Mouse (Mus musculus) liver, embryonic 14.5 days (tissue): ENCODE measurements at regions not wholly inside any gene's neighbourhood (a gene's known extent, or its start where the extent isn't known, plus 50 kb on each side); places are given as distances from the start of the nearest gene placed in this dataset.

Experiments
- ATAC-seq: fragments of 200-750 bp; cut with Nextera tagmentation; 2 replicates; pipeline ENCODE4 v1.8.0; 2017; ENCODE audit warnings: moderate number of reproducible peaks, mild to moderate bottlenecking, moderate library complexity; ENCODE audit not compliant: insufficient read depth
- DNase-seq, 3 experiments: peaks; one replicate each; pipeline ENCODE4 v3.0.0-alpha.2; 2012 to 2013; ENCODE audit warnings: low read depth in 3 of 3, low spot score in 3 of 3
- H3K27ac ChIP-seq: fragments of 300-500 bp; sonication (generic); 2 replicates; pipeline ENCODE4 v1.5.1; 2014; ENCODE audit warnings: moderate library complexity, mild to moderate bottlenecking, control low read depth, inconsistent platforms
- H3K27me3 ChIP-seq: fragments of 300-500 bp; sonication (generic); 2 replicates; pipeline ENCODE4 v1.6.1; 2014; ENCODE audit warnings: mild to moderate bottlenecking, low read length, moderate library complexity; ENCODE audit not compliant: control insufficient read depth, insufficient read depth
- H3K36me3 ChIP-seq: fragments of 300-500 bp; sonication (generic); replicated peaks from 2 replicates; pipeline ENCODE4 v1.6.1; 2014; ENCODE audit warnings: low read depth; ENCODE audit not compliant: control insufficient read depth, insufficient read depth
- H3K4me1 ChIP-seq, 2 experiments: fragments of 200-500 bp in 1 of 2; fragments of 300-500 bp in 1 of 2; sonication (generic) in 1 of 2; replicated peaks; 2 replicates each; pipeline ENCODE4 v1.6.1; 2012 to 2014; ENCODE audit warnings: antibody characterized with exemption in 1 of 2, inconsistent platforms in 1 of 2, low read length in 1 of 2; ENCODE audit not compliant: control insufficient read depth in 2 of 2, insufficient read depth in 2 of 2
- H3K4me2 ChIP-seq: fragments of 300-500 bp; sonication (generic); 2 replicates; pipeline ENCODE4 v1.6.1; 2014; ENCODE audit warnings: low read depth, mild to moderate bottlenecking, control low read depth, moderate library complexity
- H3K4me3 ChIP-seq, 2 experiments: fragments of 200-500 bp in 1 of 2; fragments of 300-500 bp in 1 of 2; sonication (generic) in 1 of 2; 2 replicates each; pipeline ENCODE4 v1.5.1; 2012 to 2014; ENCODE audit warnings: low read depth in 2 of 2, low read length in 2 of 2, mild to moderate bottlenecking in 2 of 2, control low read depth in 1 of 2, inconsistent platforms in 1 of 2, moderate library complexity in 1 of 2; ENCODE audit not compliant: insufficient read depth in 1 of 2
- H3K9ac ChIP-seq: fragments of 300-500 bp; sonication (generic); replicated peaks from 2 replicates; pipeline ENCODE4 v1.6.1; 2014; ENCODE audit warnings: mild to moderate bottlenecking, control low read depth, moderate library complexity
- H3K9me3 ChIP-seq: fragments of 300-500 bp; sonication (generic); 2 replicates; pipeline ENCODE4 v1.6.1; 2016; ENCODE audit warnings: low read length, mixed read lengths; ENCODE audit not compliant: control insufficient read depth
- CTCF ChIP-seq: IDR thresholded peaks from 2 replicates; pipeline ENCODE4 v1.5.1; 2016; ENCODE audit warnings: antibody characterized with exemption, low read depth, control low read depth
- EP300 ChIP-seq: IDR thresholded peaks from 2 replicates; pipeline ENCODE4 v1.6.1; 2016; ENCODE audit warnings: antibody characterized with exemption, low read depth
- WGBS: fragments of 180-500 bp; shearing (Covaris S2); extraction: QIAGEN DNeasy Blood & Tissue Kit; methylation state at CpG from one replicate; pipeline ENCODE4 v1.1.7; 2014; ENCODE audit not compliant: insufficient replicate concordance; 5-methylcytosine and 5-hydroxymethylcytosine counted together

GRCm38 (mm10) chr6:81660478-81661395 is 262.7 kb upstream of the Gcfc2 start:
- no peak for TF ChIP-seq CTCF
- no peak for TF ChIP-seq EP300
- no peaks in the 10 kb centered on the region for H3K4me1 ChIP-seq
- no peaks in the 10 kb centered on the region for H3K36me3 ChIP-seq
- no peaks in the 10 kb centered on the region for H3K9me3 ChIP-seq
- DNase-seq (no peak), ATAC-seq (no peak)
- WGBS: 66% methylated on average over 17 of the region's 17 CpGs
- no peaks in the 10 kb centered on the region for H3K27me3 ChIP-seq
- H3K4me2 ChIP-seq: no peak overlapping the region
- no peak overlapping the region for H3K4me3 ChIP-seq
- no peak overlapping the region for H3K9ac ChIP-seq
- H3K27ac ChIP-seq: no peak overlapping the region

GRCm38 (mm10) chr6:81668944-81669343 is 254.5 kb upstream of the Gcfc2 start:
- Histone ChIP-seq H3K27me3 (no peaks in the 10 kb centered on the region), H3K36me3 (no peaks in the 10 kb centered on the region), H3K4me3 (no peak overlapping the region), H3K4me1 (no peaks in the 10 kb centered on the region), H3K27ac (no peak overlapping the region), H3K9ac (no peak overlapping the region), H3K4me2 (no peak overlapping the region), H3K9me3 (no peaks in the 10 kb centered on the region)
- no peak for DNase-seq
- ATAC-seq: no peak
- no peak for TF ChIP-seq CTCF
- no peak for TF ChIP-seq EP300
- WGBS: 17% methylated on average over 1 of the region's 1 CpGs

GRCm38 (mm10) chr6:81673316-81673715 is 250.2 kb upstream of the Gcfc2 start:
- Histone ChIP-seq H3K9me3 (no peaks in the 10 kb centered on the region), H3K4me3 (no peak overlapping the region), H3K4me1 (no peaks in the 10 kb centered on the region), H3K27ac (no peak overlapping the region), H3K36me3 (no peaks in the 10 kb centered on the region), H3K27me3 (no peaks in the 10 kb centered on the region), H3K9ac (no peak overlapping the region), H3K4me2 (no peak overlapping the region)
- WGBS: 47% methylated on average over 2 of the region's 2 CpGs
- DNase-seq: no peak
- no peak for TF ChIP-seq CTCF
- no peak for TF ChIP-seq EP300
- ATAC-seq: no peak

GRCm38 (mm10) chr6:81697284-81697683 is 226.2 kb upstream of the Gcfc2 start:
- Histone ChIP-seq H3K4me1 (no peaks in the 10 kb centered on the region), H3K4me3 (no peak overlapping the region), H3K9me3 (no peaks in the 10 kb centered on the region), H3K36me3 (no peaks in the 10 kb centered on the region), H3K27me3 (no peaks in the 10 kb centered on the region), H3K4me2 (no peak overlapping the region), H3K27ac (no peak overlapping the region), H3K9ac (no peak overlapping the region)
- DNase-seq (no peak), ATAC-seq (no peak)
- TF ChIP-seq EP300 (no peak), CTCF (no peak)
- WGBS: 67% methylated on average over 7 of the region's 7 CpGs

GRCm38 (mm10) chr6:81698173-81698572 is 225.3 kb upstream of the Gcfc2 start:
- ATAC-seq (no peak), DNase-seq (no peak)
- Histone ChIP-seq H3K36me3 (no peaks in the 10 kb centered on the region), H3K9me3 (no peaks in the 10 kb centered on the region), H3K4me3 (no peak overlapping the region), H3K27ac (no peak overlapping the region), H3K4me1 (no peaks in the 10 kb centered on the region), H3K4me2 (no peak overlapping the region), H3K27me3 (no peaks in the 10 kb centered on the region), H3K9ac (no peak overlapping the region)
- 48% methylated on average over 3 of the region's 3 CpGs for WGBS
- TF ChIP-seq CTCF (no peak), EP300 (no peak)
